Mouse (Mus musculus): ENCODE data around the gene Olfr1218. TPM values are rescaled to one million over a fixed set of nuclear protein-coding genes. Genes with fewer than 3 reads are reported as not detected.

Olfr1218 gene
- not detected for total RNA-seq (2023)

DNA sequence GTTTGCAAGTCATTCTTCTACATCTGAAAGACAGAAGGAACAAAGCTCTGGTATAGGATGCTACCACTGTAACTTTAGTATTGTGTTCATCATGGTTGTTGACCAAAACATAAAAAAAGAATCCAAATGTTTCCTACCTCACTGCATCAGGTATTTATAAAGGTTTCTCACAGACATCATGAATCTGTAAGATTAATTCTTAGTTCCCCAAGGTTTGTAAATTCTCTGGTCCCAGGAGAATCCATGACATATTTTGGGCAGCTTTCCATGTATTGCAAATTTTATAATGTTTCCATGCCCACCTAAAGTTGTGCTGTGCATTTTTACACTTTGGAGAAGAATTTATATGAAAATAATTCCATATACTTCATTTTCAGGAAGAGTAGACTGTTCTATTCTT, at the start of gene Olfr1218:
Gene Olfr1218, minus strand, starts transcription at position 101 of the 400 bp plus-strand sequence.

DNA sequence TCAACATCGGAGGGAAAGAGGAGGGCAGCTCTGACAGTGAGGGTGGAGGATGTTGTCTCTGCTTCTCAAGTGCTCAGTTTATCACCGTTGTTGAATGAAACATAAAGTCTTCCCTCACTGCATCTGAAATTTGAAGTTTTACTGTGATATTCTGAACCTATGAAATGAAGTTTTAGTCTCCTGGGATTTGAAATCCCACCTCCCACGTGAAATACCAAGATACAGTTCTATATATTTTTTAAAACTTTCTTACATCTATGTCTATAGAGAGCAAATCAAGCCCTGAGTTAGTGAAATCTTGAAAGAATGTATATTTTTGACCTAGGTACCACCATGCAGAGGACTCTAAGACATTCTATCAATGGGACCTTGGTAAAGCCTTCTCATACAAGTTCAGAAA, 45.7 kb upstream of the Olfr1218 start, which contains the start of gene Olfr1220:
Gene Olfr1220, minus strand, starts transcription at position 101 of the 400 bp plus-strand sequence.

GRCm38 (mm10) chr2:89083413-89083812, 22.4 kb upstream of the Olfr1218 start, which contains the start of gene Olfr1219:
Olfr1219 (minus strand) TSS chr2:89083513.

GRCm38 (mm10) chr2:89031965-89032364, 29.0 kb downstream of the Olfr1218 start, which contains the start of gene Olfr1217:
Olfr1217 (minus strand) TSS chr2:89032065.

DNA sequence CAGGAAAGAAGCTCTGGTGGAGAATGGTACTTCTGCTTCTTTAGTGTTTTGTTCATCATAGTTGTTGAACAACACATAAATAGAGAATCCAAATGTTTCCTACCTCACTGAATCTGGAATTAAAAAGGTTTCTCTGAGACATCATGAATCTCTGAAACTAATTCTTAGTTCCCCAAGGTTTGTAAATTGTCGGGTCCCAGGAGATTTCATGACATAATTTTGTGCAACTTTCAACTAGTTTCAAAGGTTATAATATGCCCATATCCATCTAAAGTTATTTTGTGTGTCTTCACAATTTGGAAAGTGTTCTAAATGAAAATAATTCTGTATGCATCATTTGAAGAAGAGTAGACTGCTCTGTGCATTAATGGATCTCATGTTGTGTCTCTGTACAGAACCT, 42.7 kb downstream of the Olfr1218 start, which contains the start of gene Olfr1216:
Gene Olfr1216, minus strand, starts transcription at position 101 of the 400 bp plus-strand sequence.

GRCm38 (mm10) chr2:89006873-89007272, 54.1 kb downstream of the Olfr1218 start, which contains the start of gene Olfr1215:
Olfr1215 (minus strand) TSS chr2:89006973.

Other genes starting within 250 kb of the Olfr1218 start
- gene Olfr1202, start 246.7 kb downstream of the Olfr1218 start, total RNA-seq (2023), result not detected
- not detected for gene Olfr1205, start 231.4 kb downstream of the Olfr1218 start, total RNA-seq (2023)
- gene Olfr1204, start 211.9 kb downstream of the Olfr1218 start, total RNA-seq (2023), result not detected
- gene Olfr1206, start 198.0 kb downstream of the Olfr1218 start, total RNA-seq (2023), result not detected
- not detected for gene Olfr1208, start 158.9 kb downstream of the Olfr1218 start, total RNA-seq (2023)
- not detected for gene Olfr1209, start 146.0 kb downstream of the Olfr1218 start, total RNA-seq (2023)
- not detected for gene Olfr1211, start 123.1 kb downstream of the Olfr1218 start, total RNA-seq (2023)
- gene Olfr1212, start 107.2 kb downstream of the Olfr1218 start, total RNA-seq (2023), result not detected
- gene Gm13762, start 80.9 kb downstream of the Olfr1218 start, total RNA-seq (2023), result not detected
- not detected for gene Olfr1214, start 68.5 kb downstream of the Olfr1218 start, total RNA-seq (2023)
- not detected for gene Olfr1215, start 54.2 kb downstream of the Olfr1218 start, total RNA-seq (2023)
- not detected for gene Olfr1216, start 42.8 kb downstream of the Olfr1218 start, total RNA-seq (2023)
- gene Olfr1217, start 29.1 kb downstream of the Olfr1218 start, total RNA-seq (2023), result not detected
- gene Olfr1219, start 22.3 kb upstream of the Olfr1218 start, total RNA-seq (2023), result not detected
- not detected for gene Olfr1220, start 45.6 kb upstream of the Olfr1218 start, total RNA-seq (2023)
- not detected for gene Olfr1221, start 56.1 kb upstream of the Olfr1218 start, total RNA-seq (2023)
- gene Olfr1222, start 71.9 kb upstream of the Olfr1218 start, total RNA-seq (2023), result not detected
- gene Olfr1223, start 90.4 kb upstream of the Olfr1218 start, total RNA-seq (2023), result not detected
- not detected for gene Olfr1224-ps1, start 102.9 kb upstream of the Olfr1218 start, total RNA-seq (2023)
- gene Olfr1225, start 113.5 kb upstream of the Olfr1218 start, total RNA-seq (2023), result not detected
- not detected for gene Olfr1226, start 138.9 kb upstream of the Olfr1218 start, total RNA-seq (2023)
- not detected for gene Olfr1228, start 192.9 kb upstream of the Olfr1218 start, total RNA-seq (2023)
- not detected for gene Olfr1229, start 226.8 kb upstream of the Olfr1218 start, total RNA-seq (2023)
- gene Olfr1230, start 236.1 kb upstream of the Olfr1218 start, total RNA-seq (2023), result not detected
- gene Olfr1231, start 245.9 kb upstream of the Olfr1218 start, total RNA-seq (2023), result not detected

All from CD8-positive naive resting alpha-beta T cell, adult 57 days (primary cell).